Mouse (Mus musculus) right cerebral cortex, adult 2 months (tissue): ENCODE results near the gene Zranb1.

Source experiments
- DNase-seq, 2 experiments: peaks; one replicate each; pipeline ENCODE4 v3.0.0; 2021 to 2022; ENCODE audit warnings: low spot score in 2 of 2

Zranb1 gene

DNA sequence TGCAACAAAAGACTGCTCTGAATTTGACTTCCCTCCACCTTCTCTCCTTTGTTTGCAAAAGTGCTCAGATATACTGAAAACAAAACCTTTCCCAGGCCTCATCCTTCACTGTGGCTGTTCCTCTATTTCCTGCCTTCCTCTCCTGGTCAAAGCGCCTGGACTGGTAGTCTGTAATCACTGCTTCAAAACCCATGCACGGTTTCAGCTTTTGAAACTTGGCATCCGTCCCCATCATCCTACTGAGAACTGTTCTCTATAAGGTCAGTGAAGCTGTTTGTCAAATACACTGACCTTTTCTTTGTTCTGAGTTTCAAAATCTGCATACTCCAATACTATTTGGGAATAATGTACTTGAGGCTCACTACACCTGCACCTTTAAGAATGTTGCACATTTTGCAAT is 3.7 kb upstream of the Zranb1 start:
- DNase-seq: no peak

DNA sequence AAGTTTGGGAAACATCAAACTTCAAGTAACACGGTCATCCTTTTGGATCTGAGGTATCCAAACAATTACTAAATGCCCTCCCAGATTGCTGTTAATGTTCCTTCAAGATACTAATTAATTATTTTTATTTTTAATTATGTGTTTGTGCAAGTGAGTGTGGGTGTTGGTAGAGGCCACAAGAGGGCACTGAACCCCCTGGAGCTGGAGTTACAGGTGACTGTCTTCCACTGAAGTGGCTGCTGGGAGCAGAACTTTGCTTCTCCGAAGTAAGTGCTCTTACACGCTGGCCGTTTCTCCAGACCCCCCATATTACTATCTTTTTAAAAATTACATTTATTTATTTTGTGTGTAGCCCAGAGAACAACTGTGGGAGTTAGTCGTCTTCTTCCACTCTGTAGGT is 887 bp upstream of the Zranb1 start:
- no peak for DNase-seq

DNA sequence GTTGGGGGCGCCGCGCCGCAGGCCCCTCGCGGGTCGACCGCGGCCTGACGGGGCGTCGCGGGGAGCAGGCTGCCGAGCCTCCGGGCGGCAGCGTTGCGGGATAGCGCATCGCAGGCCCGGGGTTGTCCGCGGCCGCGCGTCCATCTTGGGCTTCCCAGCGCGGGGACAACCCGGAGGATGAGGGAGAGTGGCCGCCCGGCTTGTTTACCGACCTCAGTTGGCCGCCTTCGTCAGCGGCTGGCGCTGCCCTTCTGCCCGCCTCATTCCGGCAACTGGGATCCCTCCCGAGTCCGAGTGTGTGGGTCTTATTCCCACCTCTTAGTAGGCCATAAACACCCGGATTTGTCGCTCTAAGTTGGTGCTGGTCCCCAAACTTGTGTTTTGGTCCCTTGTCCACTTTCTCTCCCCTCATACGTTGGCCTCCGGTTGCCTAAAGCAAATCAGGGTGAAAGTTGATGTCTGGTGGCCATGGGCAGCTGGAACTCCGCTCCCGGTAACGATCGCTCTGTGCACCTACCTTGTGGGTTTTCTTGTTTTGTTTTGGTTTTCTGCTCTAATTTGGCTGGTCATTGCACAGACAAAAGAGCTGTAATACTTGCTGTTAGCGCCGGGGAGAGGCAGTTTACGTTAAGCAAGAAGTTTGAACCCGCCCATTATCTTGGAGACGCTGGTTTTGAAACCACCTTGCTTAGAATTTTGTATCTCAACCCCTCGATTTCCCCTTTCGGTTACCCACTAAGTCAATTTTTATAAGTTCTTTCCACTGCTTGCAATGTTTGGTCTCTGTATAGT is 814 bp downstream of the Zranb1 start:
- peak; percentile 25 to 37 for DNase-seq

DNA sequence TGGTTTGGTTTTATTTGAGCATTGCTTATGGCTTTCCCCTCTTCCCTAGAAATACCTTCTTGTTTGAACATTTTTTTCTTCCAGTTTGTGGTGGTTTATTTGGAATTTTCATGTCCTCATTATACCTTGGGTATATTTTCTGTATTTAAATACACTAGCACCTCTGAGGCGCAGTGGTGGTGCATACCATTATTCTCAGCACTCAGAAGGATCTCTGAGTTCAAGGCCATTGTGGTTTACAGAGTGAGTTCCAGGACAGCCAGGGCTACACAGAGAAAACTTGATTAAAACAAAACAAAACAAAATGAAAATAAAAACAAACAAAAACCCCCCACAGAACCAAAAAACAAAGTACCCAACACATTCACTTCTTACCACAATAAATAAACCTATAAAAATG is 2.4 kb downstream of the Zranb1 start:
- DNase-seq: no peak

DNA sequence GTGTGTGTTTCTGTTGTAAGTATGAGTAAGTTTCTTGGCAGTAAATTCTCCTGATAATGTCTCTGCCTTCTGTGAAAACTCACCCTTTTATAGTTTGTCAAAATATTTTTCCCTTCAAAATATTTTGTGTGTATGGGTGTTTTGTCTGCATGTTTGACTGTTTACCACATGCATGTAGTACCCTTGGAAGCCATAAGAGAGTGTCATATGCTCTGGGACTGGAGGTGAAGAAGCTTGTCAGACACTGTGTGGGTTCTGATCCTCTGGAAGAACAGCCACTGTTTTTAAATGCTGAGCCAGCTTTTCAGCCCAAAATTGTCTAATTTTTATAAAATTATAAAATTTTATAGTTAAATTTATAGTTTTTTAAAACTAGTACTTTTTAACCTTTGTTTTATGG is 3.8 kb downstream of the Zranb1 start:
- no peak for DNase-seq

DNA sequence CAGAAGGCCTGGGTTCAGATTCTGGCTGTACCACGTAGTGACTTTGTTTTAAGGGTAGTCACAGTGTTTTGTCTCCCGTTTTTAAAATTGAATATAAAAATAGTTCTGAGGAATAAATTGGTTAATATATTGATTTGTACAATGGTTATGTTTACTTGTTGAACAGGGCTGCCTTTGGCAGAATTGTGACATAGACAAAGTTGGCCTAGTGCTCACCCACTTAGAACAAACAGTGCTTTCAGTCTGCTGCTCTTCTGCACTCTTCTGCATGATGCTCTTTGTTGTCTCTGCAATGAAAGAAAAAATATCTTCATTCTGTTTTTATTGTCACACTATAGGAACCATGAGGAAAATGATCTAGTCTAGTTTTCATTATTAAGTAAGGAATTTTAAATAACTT is 8.2 kb downstream of the Zranb1 start:
- DNase-seq: no peak

DNA sequence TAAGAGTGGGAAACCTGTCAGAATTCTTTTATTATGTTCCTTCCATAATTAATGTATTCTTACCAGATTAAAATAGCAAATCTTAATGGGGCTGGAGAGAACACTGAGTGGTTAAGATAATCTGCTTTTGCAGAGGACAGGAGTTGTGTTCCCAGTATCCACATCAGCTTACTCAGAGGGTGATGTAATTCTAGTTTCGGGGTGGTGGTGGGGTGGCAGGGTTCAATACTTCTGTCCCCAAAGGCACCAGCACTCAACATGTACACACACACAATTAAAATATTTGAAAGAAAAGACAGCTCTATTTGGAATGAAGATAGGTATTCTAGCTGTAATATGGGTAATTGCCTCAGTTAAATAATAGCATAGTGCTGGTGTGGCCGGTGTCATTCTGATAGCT is 9.6 kb downstream of the Zranb1 start:
- DNase-seq: no peak

DNA sequence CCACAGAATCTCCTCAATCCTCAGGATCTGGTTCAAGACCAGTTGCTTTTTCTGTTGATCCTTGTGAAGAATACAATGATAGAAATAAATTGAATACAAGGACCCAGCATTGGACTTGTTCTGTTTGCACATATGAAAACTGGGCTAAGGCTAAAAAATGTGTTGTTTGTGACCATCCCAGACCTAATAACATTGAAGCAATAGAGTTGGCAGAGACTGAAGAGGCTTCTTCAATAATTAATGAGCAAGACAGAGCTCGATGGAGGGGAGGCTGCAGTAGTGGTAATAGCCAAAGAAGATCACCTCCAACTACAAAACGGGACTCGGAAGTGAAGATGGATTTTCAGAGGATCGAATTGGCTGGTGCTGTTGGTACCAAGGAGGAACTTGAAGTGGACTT is 19.0 kb downstream of the Zranb1 start:
- no peak for DNase-seq

DNA sequence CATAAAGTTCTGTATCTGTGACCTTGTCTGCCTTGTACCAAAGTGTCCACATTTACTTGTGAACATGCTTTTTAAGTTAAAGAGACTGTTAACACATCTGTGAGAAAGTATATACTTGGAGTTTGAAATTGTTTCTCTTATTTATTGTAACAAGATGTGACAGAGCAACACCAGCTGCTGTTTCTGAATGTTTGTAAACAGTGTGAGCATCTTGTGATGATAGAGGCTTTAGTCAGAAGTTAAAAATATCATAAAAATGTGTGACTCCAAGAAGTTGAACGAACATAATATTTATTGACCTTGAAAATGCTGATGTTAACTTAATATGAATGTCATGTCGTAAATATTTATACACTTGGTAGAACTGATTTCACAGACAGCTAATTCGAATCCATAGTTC is 19.7 kb downstream of the Zranb1 start:
- DNase-seq: no peak

DNA sequence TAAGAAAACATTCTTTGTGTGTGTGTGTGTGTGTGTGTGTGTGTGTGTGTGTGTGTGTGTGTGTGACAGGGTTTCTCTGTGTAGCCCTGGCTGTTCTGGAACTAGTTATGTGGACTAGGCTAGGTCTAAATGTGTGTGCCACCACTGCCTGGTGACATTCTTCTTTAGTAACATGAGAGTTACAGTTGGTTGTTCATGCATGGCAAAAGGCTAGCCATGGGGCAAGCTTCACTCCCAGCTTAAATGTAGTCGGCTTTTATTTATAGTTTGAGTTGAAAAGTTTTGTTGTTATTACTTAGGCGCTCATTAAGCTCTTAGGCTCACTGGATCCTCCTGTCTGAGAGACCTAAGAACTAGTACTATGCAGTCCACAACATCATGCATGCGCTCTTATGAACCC is 33.5 kb downstream of the Zranb1 start:
- DNase-seq: no peak

DNA sequence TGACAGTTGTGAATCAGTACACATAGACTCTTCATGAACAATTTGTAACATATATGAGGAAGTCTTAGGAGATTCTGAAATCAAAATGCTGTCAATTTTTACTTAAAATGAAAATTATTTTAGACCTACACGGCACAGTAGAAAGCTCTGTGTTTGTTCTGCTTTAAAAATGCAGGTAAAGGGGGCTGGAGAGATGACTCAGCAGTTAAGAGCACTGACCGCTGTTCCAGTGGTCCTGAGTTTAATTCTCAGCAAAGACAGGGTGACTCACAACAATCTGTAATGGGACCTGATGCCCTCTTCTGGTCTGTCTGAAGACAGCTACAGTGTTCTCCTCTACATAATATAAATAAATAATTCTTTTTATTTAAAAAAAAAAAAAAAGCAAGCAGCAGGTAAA is 34.8 kb downstream of the Zranb1 start:
- no peak for DNase-seq

DNA sequence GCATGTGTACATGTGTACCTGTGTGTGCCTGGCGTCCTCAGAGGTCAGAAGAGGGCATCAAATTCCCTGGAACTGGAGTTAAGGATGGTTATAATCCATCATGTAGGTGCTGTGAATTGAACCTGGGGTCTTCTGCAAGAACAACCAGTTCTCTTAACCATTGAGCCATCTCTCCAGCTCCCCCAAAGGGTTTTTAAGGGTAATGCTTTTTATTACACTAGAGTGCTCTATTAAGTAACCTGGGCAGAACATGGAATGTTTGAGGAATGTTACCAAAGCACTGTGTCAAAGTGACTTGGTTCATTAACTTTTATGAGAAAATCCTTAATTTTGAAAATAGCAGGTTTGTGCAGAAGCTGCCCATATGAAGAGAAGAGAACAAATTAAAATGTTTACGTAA is 41.1 kb downstream of the Zranb1 start:
- no peak for DNase-seq

DNA sequence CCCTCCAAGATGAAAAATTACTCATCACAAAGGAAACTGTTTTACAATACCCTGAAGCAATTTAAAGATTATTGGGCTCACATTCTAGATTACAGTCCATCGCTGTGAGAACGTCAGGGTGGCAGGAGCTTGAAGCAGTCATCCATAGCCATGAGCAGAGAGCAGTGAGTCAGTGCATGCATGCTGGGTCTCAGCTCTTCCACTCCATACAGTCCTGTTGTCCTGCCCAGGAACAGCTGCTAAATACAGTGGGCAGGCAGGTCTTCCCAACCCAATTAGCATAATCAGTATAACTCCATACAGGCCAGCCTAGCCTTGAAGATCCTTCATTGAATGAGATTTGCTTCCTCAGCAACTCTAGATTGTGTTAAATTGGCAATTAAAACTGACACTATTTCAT is 45.1 kb downstream of the Zranb1 start:
- DNase-seq: no peak

DNA sequence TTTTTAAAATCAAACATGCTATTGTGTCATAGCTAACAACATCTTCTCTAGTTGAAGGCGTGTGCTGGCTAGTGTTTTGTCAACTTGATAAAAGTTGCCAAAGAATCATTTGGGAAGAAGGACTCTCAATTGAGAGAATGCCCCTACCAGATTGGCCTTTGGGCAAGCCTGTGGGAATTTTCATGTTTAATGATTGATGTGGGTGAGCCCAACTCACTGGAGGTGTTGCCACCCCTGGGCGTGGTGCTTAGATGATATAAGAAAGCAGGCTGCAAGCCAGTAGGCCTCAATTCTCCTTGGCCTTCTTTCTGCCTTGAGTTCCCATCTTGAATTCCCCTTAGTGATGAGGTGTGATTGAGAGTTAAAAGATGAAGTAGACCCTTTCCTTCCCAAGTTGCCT is 47.0 kb downstream of the Zranb1 start:
- DNase-seq: no peak

DNA sequence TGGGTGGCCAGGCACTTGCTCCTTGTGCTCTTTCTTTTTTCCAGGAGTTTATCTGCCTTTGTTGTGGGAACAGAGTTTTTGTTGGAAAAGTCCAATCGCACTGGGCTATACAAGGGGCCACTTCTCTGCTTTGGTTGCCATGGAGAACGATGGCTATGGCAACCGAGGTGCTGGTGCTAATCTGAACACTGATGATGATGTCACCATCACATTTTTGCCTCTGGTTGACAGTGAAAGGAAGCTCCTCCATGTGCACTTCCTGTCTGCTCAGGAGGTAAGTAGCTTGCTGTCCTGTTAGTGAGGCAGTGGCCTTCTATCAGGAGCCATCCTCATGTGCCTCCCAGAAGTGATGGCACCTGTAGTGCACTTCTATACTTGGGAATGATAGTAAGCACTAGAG is 51.7 kb downstream of the Zranb1 start:
- DNase-seq: no peak

DNA sequence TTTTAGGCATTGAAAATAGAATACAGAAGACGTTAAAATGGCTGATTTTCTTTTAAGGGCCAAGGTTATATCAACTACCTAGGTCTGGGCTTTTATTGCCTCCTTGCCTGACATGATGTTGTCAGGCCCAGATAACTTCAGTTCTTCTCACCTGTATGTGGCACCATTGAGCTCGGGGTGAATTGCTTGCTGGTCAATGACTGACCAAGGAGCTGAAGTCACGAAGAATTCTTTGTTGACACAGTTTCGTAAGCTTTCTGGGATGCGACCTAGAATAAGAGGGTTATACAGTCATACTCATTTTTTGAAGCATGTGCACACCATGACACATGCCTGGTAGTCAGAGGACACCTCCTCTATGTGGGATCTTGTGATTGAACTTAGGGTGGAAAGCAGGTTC is 58.9 kb downstream of the Zranb1 start:
- DNase-seq: no peak

DNA sequence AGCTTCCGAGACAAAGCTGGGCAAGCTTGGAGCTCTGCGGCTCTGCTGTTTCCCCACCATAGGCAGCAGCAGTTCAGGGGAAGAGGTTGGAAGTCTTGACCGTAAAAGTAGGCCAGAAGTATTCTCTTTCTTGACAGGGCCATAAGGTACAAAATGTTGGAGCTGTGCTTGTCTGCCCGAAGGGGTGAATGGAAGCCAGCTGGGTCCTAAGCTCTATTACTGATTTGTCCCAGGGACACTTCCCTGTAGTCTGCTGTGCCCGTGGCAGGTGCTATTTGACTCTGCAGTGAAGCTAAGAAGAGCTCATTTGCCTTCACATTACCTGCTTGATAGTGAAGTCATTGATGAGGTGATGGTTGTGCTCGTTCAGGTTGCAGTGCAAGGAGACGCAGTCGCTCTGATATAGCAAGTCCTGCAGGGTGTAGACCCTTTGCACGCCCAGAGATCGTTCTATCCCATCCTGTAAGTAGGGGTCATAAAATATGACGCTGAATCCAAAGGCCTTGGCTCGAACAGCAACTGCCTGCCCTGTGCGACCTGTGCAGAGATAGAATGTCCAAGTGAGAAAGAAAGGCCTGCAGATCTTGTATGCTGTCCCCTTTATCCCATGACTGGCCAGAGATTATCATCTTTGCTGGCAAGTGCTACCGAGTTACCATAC is 60.4 kb downstream of the Zranb1 start:
- DNase-seq: peak in 1 of 2 experiments; percentile 1

DNA sequence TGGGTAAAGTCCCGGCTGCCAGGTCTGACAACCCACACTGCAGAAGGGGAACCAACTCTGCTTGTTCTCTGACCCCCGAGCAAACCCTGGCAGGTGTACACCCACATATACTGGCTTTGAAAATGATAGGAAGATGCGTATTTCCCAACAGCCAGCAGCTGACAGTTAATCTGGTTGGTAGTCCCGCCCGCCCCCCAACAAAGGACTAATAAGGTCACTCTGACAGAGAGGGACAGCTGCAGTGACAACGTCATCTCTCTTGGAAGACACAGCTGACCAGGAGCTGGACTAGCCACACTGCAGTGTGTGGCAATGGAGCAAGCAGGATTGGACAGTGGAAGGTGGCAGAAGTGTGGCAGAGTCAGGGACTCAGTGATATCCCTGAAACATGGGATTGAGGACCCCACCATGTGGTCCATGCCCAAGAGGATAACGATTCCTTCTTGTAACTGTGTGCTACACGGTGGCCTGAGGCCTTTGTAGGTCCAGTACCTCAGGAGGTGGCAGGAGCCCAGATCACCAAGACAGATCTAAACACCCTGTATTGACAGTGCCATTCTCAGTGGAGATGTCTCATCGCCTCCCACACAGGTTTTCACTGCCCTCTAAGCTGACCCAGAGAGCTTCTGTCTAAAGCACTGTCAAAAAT is 62.1 kb downstream of the Zranb1 start:
- peak in 1 of 2 experiments; percentile 1 for DNase-seq

DNA sequence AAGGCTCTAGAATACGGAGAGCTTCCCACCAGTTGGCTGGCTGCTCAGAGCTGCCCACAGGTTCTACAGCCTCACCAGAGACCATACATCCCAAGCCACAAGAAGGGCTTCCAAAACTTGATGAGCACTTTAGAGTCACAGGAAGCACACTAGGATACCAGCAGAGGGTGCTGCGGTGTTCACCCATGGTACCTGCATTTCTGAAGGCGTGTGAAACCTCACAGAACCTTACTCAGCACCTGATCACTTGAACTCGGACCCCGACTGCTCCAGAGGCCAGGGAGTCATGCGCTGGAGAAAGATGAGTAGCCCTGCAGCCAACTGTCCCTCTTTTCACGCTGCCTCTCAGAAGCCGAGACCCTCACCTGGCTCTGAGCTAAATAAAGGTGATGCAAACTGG is 63.2 kb downstream of the Zranb1 start:
- no peak for DNase-seq

DNA sequence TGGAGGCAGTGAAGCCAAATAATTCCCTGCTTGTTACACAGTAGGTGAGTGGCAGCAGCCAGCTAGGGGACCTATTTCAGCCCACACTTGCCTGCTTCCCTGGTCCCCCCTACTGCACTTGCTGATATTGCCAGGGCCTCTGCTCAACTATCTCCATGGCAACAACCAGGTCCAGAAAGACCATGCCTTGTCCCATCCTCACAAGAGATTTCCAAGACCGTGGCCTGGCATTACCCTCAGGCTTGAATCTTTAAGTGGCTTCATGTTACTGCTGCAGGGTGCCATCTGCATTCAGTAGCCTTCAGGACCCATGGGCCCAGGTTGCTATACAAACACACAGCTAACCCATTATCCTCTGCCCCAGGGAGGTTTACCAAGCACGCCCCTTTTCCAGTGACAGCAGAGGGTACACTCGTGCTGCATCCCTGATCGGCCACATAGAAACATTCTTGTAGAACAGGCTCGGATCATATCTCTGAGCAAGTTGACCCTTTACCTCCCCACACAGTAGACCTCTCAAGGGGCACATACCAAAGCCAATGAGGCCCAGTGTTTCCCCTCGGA is 63.8 kb downstream of the Zranb1 start:
- DNase-seq: no peak

DNA sequence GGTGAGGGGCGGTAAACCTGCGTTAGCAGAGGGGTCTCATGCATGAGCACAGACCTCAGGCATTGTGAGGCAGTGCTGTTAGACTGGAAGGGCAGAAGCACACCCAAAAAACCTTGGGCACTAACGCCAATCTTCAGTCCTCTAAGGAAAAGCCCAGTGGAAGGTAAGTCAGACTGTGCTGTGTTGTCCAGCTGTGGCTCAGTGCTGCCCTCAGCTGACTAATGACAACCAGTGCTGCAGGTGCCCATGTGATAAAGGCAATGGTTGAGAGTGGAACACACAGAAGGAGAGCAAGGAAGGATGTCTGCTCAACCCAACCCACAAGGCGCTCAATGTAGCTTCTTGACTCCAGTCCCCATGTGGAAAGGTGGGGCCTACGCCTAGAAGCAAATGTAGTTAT is 65.4 kb downstream of the Zranb1 start:
- DNase-seq: peak; percentile 42 to 44

DNA sequence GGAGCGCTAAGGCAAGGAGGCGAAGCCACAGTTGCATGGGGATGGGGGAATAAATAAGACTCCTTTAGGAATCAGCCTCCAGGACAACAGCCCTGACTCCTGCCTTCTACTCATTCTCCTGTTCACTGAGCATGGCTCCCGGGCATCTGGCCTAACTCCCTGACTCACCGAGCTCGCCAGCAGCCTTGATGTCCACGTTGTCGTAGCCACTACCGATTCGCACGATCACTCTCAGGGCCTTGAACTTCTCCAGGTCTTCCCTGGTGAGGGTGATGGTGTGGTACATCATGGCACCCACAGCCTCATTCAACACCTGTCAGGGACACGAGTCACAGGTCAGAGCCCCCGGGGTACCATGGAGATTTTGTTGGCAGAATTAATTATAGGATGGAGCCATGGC is 67.7 kb downstream of the Zranb1 start:
- DNase-seq: no peak

DNA sequence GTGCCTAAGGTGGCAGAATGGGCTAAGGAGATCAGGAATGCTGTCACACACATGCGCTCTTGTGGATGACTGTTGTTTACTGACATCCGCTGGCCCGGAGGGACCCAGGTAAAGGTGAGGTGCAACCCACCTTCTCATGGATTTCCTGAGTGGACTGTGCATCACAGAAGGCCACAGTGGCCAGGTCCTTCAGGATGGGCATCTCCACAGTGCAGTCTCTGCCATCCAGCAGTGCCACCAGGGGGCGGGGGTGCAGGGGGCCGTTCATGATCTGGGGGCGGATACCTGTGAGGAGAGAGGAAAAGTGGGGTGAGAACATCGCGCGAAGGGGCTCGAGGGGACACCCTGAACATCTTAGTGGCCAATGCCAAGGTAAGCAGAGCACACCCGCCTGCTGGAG is 68.1 kb downstream of the Zranb1 start:
- DNase-seq: no peak
